Mouse (Mus musculus): ENCODE results near the gene Rnf227. TPM values are rescaled to one million over a fixed set of nuclear protein-coding genes. Genes with fewer than 3 reads are reported as not detected.

Rnf227 gene
- polyA plus RNA-seq, 1 experiment from 2014 or later, result 7.4 TPM

DNA sequence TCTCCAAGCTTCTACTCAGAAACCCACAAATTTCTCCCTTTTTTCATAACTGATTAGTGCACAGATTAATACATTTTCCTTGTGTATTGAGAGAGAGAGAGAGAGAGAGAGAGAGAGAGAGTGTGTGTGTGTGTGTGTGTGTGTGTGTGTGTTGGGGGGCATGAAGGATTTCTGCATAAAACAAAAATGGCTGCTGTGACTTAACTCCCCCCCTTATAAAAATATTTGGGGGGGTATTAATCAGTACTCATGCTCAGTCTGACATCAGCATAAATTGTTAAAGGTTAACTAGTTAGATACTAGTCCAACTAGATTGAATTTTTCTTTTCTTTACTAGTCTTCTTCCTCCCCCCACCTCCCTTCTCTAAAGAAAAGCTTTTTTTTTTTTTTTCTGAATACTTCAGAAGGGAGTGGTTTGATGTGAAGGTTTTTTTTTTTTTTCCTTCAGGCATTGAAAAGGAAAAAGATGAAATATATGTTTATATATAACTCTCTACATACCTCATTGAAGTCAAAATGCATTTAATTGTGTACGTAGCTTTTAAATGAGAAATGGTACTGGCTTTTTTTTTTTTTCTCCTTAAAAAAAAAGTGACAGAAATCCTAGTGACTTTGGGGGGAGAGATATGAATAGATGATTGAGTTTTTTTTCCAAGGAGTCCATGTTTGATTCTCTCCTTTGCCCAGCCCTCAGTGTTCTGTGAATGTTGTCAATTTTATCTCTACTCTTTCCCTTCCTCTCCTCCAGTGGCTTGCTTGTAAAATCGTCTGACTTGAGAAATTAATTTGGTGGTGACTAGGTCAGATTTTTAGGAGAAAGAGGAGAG, 29.9 kb downstream of the Rnf227 start:
- CTCF ChIA-PET, result interaction anchor here (0.9 to 1.3 kb wide), 4 partner anchors 9 to 100 kb away, joined by 3 read pairs; no protein-coding TSS in a partner anchor
- H3K27me3 ChIP-seq, result no peaks in the 10 kb centered on the region
- ATAC-seq (no peak), DNase-seq (ENCODE audit: low read depth, low spot score) (no peak)
- in situ Hi-C loops (cut with MboI; ENCODE audit: low pct_unique_long_range_greater_than_20kb), result no loop called here
- POLR2A ChIA-PET, result interaction anchor here (0.6 to 1.1 kb wide), 9 partner anchors 9 to 1299 kb away, joined by 3 to 5 read pairs (median 3); no protein-coding TSS in a partner anchor
- no peak for TF ChIP-seq CTCF (IDR thresholded peaks at IDR 0.05)

- TF ChIP-seq CTCF (IDR thresholded peaks at IDR 0.05), result no peak
- H3K27me3 ChIP-seq, result no peaks in the 10 kb centered on the region
- ATAC-seq (no peak), DNase-seq (ENCODE audit: low read depth, low spot score) (no peak)
- in situ Hi-C loops (cut with MboI; ENCODE audit: low pct_unique_long_range_greater_than_20kb), result no loop called here
- POLR2A ChIA-PET, result interaction anchor here (0.6 to 1.1 kb wide), 4 partner anchors 9 to 1299 kb away, joined by 3 to 5 read pairs (median 3); no protein-coding TSS in a partner anchor
- CTCF ChIA-PET, result interaction anchor here (1.1 to 1.3 kb wide), 2 partner anchors 9 to 101 kb away, joined by 3 read pairs; no protein-coding TSS in a partner anchor
Measured at GRCm38 (mm10) chr11:69370817-69371215, 30.6 kb downstream of the Rnf227 start.

- TF ChIP-seq CTCF (IDR thresholded peaks at IDR 0.05), result no peak
- ATAC-seq (no peak), DNase-seq (ENCODE audit: low read depth, low spot score) (no peak)
- H3K27me3 ChIP-seq, result no peaks in the 10 kb centered on the region
- CTCF ChIA-PET, result interaction anchor here (1.4 kb wide), 1 partner anchor 11 kb away, joined by 3 read pairs; no protein-coding TSS in a partner anchor
- POLR2A ChIA-PET, result no interaction called here
- in situ Hi-C loops (cut with MboI; ENCODE audit: low pct_unique_long_range_greater_than_20kb), result no loop called here
Measured at GRCm38 (mm10) chr11:69371601-69372000, 31.3 kb downstream of the Rnf227 start.

DNA sequence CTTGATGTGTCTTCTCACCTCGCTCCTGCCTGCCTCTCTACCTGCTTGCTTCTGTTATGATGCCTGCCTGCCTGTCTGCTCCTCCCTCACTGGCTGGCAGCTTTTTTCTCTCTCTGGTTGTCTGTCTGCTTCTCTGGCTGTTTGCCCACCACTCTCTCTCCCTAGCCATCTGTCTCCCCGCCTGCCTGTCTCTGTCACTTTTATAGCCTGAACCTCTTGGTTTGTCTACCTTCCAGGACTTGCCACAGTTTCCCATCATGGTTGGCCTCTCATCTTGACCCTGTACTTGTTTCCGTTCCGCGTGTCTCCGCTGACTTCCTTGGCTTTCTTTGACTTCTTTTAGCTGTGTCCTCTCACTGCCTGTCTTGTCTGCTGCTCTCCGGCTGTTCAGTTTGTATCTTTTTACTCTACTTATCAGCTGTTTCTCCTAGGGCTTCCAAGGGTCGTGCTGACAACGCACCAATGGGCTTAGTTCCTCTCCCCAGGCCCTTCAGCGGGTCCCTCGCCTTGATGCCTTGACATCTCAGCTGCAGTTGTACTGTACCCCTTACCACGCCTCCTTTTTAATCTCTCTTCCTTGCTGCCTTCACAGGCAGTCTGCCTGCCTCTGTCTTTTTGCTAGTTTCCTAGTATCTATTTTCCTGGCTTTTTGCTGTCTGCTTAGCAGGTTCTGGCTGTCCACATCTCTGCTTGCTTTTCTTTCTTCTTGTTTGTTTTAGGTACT, 32.0 kb downstream of the Rnf227 start:
- DNase-seq (ENCODE audit: low read depth, low spot score) (no peak), ATAC-seq (no peak)
- ChIA-PET CTCF (interaction anchor here (1.4 kb wide), 1 partner anchor 10 kb away, joined by 3 read pairs; no protein-coding TSS in a partner anchor), POLR2A (no interaction called here)
- no peak for TF ChIP-seq CTCF (IDR thresholded peaks at IDR 0.05)
- in situ Hi-C loops (cut with MboI; ENCODE audit: low pct_unique_long_range_greater_than_20kb), result no loop called here
- H3K27me3 ChIP-seq, result no peaks in the 10 kb centered on the region

DNA sequence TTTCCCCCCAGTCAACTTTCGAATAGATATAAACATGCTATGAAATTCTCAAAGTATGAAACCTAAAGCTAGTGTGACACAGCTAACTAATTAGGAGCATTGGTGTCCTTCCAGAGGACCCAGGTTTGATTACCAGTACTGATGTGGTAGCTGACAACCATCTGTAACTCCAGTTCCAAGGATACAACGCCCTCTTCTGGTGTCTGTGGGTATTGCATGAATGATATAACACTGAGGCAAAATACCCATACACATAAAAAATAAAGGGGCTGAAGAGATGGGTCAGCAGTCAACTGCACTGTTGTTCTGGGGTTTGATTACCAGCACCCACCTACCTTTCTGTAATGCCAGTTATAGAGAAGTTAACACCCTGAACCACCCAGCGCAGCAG, 32.5 kb downstream of the Rnf227 start:
- ATAC-seq (no peak), DNase-seq (ENCODE audit: low read depth, low spot score) (no peak)
- CTCF ChIA-PET, result interaction anchor here (1.4 kb wide), 1 partner anchor 10 kb away, joined by 3 read pairs; no protein-coding TSS in a partner anchor
- TF ChIP-seq CTCF (IDR thresholded peaks at IDR 0.05), result no peak
- H3K27me3 ChIP-seq, result no peaks in the 10 kb centered on the region
- POLR2A ChIA-PET, result no interaction called here
- in situ Hi-C loops (cut with MboI; ENCODE audit: low pct_unique_long_range_greater_than_20kb), result no loop called here

GRCm38 (mm10) chr11:69373223-69373965, 33.1 kb downstream of the Rnf227 start:
- no peak for ATAC-seq
- in situ Hi-C loops (cut with MboI; ENCODE audit: low pct_unique_long_range_greater_than_20kb), result no loop called here
- ChIA-PET POLR2A (no interaction called here), CTCF (interaction anchor here (1.4 kb wide), 1 partner anchor 9 kb away, joined by 3 read pairs; no protein-coding TSS in a partner anchor)
- no peaks in the 10 kb centered on the region for H3K27me3 ChIP-seq
- TF ChIP-seq CTCF (IDR thresholded peaks at IDR 0.05), result no peak
- DNase-seq (ENCODE audit: low read depth, low spot score), result no peak

GRCm38 (mm10) chr11:69375646-69376045, 35.4 kb downstream of the Rnf227 start:
- ATAC-seq (no peak), DNase-seq (ENCODE audit: low read depth, low spot score) (no peak)
- no peak for TF ChIP-seq CTCF (IDR thresholded peaks at IDR 0.05)
- in situ Hi-C loops (cut with MboI; ENCODE audit: low pct_unique_long_range_greater_than_20kb), result no loop called here
- CTCF ChIA-PET, result interaction anchor here (0.7 to 0.8 kb wide), 2 partner anchors 14 to 102 kb away, joined by 3 read pairs; no protein-coding TSS in a partner anchor
- POLR2A ChIA-PET, result no interaction called here
- no peaks in the 10 kb centered on the region for H3K27me3 ChIP-seq

- CTCF ChIA-PET, result no interaction called here
- ATAC-seq, result no peak
- no peak for TF ChIP-seq CTCF (IDR thresholded peaks at IDR 0.05)
Measured at GRCm38 (mm10) chr11:69377766-69378165, 37.5 kb downstream of the Rnf227 start.

DNA sequence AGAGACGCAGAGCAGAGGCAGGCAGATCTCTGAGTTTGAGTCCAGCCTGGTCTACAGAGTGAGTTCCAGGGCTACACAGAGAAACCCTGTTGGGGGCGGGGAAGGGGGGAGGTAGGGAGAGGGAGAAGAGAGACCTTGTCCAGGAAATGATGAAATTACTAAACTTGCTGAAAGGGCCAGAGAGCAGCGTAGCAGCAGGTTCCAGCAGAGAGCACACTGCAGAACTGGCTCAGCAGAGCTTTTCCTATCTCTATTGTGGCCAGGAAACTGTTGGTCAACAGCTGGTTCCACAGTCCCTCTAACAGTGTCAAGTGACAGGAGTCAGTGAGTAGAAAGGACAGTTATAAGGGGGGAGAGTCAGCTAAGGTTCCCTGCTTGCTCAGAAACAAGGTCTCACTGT, 39.3 kb downstream of the Rnf227 start:
- in situ Hi-C loops (cut with MboI; ENCODE audit: low pct_unique_long_range_greater_than_20kb), result no loop called here
- CTCF ChIA-PET, result interaction anchor here (0.7 to 1.1 kb wide), 2 partner anchors 9 to 10 kb away, joined by 3 read pairs; partner anchors contain the start of gene Chd3
- no peaks in the 10 kb centered on the region for H3K27me3 ChIP-seq
- ATAC-seq, result no peak
- no peak for TF ChIP-seq CTCF (IDR thresholded peaks at IDR 0.05)
- POLR2A ChIA-PET, result interaction anchor here (0.5 to 1.6 kb wide), 4 partner anchors 9 to 102 kb away, joined by 3 to 6 read pairs (median 4); no protein-coding TSS in a partner anchor
- DNase-seq (ENCODE audit: low read depth, low spot score), result no peak

More at GRCm38 (mm10) chr11:69377766-69378165, 37.5 kb downstream of the Rnf227 start:
- no peak for DNase-seq (ENCODE audit: low read depth, low spot score)
- H3K27me3 ChIP-seq, result no peaks in the 10 kb centered on the region
- in situ Hi-C loops (cut with MboI; ENCODE audit: low pct_unique_long_range_greater_than_20kb), result no loop called here
- POLR2A ChIA-PET, result interaction anchor here (0.6 kb wide), 1 partner anchor 54 kb away, joined by 3 read pairs; the partner anchor contains the start of genes Cntrob and Trappc1

- ATAC-seq (no peak), DNase-seq (ENCODE audit: low read depth, low spot score) (no peak)
- in situ Hi-C loops (cut with MboI; ENCODE audit: low pct_unique_long_range_greater_than_20kb), result no loop called here
- TF ChIP-seq CTCF (IDR thresholded peaks at IDR 0.05), result no peak
- POLR2A ChIA-PET, result no interaction called here
- no peaks in the 10 kb centered on the region for H3K27me3 ChIP-seq
- CTCF ChIA-PET, result no interaction called here
Measured at GRCm38 (mm10) chr11:69381356-69381755, 41.1 kb downstream of the Rnf227 start.
